Mouse (Mus musculus): ENCODE data around the gene Tsen54.
"Not testable (repeated sequence)": the region's sequence is repeated elsewhere in the genome, so short reads cannot be mapped to it uniquely, and the experiment has no call there.

Tsen54 gene

DNA sequence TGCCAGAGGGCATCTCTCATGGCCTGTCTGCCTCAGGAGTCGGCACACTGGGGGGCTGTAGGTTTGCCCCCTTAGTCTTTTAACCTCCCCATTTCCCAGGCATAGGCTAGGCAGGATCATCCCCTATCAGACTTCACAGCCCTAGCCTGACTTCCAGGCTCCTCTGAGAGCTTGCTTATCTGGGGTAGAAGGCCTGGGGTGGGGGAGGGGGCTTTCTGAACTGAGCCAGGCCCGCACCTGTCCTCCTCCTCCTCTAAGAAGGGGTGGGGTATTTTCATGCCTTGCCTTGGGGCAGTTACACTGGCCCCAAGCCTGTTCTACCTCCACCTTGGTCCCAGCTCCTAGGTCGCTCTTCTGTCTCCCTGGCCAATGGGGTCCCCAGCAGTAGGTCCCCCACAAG is 17.0 kb downstream of the Tsen54 start:
- DNase-seq, result no peak

DNA sequence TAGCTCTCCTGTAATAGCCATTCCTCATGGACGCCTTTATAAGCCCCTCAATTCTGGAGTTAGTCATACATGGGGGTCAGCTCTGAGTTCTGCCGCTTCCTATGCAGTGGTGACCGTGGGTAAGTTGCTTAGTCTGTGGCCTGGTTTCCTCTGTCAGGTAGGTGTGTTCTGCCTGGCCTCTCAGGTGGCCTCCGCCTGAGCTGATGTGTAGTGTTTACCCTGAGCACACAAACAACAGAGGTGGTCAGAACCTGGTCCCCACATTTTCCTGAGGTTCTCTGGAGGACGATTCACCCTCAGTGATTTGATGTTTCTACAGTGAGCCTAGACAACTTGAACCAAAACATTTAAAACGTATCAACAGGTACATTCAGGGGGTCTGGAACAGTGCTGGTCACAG is 17.5 kb downstream of the Tsen54 start:
- no peak for DNase-seq

DNA sequence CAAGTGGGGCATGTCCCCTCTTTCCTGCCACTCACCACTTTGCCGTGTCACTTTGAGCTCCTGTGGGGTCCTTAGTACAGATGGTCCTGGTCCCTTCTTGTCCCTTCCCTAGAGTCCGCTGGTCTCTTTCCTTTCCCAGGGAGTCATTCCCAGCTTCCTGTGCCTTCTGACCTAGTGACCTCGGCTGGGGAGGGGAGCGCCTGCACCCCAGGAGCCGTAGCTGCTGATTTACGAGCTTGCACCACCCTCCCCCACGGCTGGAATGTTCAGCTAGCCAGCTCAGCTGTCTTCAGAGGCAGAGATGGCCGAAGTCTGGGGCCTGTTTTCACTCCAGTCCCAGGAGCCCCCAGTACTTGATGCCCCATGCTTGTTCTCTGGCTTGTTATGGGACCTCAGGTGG is 18.0 kb downstream of the Tsen54 start:
- peak; percentile 83 for DNase-seq

DNA sequence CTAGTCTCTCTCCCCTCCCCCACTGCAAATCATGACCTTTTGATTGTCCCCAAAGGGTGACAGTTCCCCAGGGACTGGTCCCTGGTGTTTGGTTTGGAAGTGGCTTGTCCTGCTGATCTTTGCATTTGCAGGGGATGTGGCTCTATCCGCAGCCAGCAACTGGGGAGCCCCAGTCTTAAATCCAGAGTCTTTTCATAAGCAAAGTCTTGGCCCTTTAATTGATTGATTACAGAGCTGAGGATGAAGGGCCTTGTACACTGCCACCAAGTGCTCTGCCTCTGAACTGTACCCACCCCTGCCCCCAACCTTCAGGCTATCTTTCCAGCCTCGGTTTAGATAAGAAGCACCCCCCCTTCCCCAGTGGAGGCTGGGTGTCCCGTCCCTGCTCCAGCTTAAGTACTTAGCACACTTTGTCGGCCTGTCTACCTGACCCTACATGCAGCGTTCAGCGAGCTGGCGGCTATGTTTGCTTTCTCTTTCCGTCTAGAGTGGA is 18.5 kb downstream of the Tsen54 start:
- DNase-seq, result peak; percentile 55

DNA sequence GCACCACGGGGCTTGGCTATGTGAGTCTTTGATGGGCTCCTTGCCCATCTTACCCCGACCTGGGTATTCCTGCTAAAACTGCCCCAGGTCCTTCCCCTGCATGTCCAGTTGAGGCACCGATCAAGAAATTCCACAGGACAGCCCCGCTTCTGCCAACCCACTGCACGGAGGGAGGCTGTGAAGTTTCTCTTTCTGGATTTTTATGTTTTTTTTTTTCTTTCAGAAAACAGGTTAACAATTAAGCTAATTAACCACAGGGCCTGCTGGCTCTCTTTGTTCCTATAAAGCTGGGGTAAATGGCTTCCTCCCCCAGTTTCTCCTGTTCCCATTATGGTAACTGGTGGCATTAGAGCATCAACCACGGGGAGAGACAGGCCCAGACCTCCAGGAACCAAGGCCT is 19.5 kb downstream of the Tsen54 start:
- DNase-seq, result no peak

DNA sequence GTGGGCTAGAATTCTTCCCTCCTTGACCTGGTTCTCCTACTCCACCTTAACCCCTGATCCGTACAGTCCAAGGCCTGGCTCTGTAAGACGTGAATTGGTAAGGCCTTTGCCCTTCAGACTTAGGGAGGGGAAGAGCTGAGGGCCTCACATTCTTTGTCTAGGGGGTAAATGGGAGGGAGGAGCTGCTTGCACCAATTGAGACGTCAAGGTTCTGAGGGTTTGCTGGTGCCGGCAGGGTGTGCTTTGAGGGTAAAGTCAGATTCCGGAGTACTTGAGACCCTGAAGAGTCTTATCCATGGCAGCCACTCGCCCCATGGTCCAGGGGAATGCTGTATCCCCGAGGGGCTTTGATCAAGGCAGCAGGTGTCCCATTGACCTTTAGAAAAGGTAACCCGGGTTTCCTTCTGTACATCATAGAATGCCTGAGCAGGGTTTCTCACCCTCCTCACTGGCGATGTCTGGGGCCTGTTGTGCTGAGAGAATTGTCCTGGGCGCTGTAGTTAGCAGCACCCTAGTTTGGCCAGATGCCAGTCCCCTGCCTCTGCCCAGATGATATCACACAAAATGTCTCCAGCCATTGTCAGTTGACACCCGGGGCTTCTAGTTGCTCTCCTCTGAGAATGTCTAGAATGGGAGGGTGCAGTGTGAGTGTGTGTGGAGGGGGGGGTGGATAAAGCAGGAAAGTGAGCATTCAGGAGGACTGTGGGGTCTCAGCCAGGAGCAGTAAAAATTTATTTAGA is 22.3 kb downstream of the Tsen54 start:
- no peak for DNase-seq

DNA sequence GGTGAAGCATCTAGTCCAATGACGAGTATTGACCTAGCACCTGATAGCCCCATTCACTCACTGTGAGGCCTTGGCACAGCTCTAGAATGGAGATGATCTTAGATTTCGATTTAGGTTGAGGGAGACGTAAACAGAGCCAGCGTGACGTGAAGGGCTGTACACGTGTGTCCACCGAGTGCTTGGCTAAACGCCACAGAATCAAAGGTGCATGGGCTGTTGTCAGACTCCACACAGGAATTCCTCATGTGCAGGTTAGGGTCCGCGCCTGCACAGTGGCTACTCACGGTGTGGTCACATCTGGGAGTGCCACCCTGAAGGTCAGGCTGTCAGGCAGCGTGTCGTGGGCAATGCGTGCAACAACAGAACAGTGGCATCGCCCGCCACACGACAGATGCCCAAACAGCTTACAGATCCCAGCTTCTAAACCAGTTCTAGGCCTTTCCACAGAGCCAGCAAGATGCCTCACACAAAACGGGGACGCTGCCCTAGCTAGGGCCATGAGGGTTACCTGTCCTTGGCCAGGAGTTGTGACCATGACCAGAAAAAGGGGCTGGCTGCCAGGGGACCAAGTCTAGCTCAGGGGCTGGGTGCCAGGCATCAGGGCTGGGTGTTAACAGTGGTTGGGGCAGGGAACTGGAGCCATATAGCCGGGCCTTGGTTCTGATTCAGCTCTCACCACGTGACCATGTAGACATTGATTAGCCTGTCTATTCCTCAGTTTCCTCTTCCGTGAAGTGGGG is 23.3 kb downstream of the Tsen54 start:
- no peak for DNase-seq

DNA sequence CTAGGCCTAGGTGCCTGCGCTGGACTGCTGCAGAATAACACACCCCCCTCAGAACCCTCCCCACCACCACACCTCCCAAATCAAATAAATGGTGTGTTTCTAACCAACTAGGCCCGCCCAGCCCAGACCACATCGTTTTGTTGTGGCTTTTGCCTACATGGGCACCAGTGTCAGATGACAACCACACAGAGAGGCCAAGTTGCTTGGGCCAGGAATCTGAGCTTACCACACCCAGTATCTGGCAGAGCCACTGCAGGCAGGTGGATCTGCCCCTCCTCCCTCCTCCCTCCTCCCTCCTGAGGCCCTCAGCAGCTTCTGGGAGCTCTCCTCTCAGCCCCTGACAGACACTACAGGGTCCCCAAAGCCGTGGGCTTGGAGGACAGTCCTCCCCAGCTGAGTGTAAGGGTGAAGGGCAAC is 24.4 kb downstream of the Tsen54 start:
- DNase-seq, result no peak

DNA sequence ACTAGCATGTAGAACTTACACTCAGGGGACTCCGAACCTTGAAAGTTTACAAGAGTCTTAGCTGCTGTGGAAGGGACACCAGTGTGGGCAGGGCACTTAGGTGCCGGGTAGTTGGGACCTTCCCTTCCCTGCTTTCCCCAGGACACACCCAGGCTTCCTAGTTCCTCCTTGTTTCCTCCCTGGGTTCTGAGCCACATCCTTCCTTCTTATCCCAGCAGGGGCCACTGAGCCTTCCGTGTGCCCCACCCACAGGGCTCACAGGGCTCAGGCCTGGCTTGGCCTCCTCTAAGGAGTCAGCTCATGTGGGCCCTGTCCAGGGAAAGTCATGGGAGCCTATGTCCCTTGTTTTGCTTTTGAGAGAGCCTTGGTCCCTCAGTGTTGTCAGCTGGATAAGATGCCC is 25.2 kb downstream of the Tsen54 start:
- no peak for DNase-seq

DNA sequence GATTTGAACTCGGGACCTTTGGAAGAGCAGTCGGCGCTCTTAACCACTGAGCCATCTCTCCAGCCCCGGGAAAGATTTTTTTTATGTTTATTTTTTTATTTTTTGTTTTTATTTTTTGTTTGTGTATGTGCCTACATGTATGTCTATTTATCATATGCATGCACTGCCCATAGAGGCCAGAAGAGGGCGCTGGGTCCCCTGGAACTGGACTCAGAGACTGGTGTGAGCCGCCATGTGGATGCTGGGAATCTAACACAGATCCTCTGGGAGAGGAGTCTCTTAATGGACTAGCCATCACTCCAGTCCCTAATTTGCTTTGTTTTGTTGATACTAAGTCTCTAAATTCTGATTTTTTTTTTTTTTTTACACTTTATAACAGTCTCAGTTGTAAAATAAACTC is 26.5 kb downstream of the Tsen54 start:
- no peak for DNase-seq

DNA sequence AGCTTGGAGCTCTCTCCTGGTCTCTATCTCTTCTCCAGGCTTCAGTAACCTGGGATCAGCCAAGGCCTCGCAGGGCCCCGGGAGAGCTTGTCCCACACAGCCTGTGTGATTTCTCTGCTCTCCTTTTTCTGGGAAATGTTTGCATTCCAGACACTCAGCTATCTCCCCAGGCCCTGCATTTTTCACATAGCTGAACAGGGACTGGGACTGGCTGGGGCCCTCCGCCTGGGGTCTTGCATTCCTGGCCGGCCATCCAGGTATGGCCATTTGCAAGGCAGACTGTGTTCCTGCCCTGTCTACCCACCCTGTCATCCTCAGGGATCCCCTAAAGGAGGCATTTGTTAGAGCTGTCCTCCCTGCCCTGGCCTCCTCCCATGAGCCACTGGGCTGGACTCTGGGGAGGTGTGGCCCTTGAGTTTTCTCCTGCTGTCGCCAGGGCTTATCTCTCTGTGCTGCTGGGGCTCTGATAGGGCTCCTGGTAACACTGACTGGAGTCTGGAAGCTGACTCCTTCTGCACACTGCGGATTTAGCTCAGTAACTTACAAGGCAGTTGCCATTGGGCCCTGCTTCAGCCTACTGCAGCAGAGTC is 27.5 kb downstream of the Tsen54 start:
- DNase-seq, result peak; percentile 57

DNA sequence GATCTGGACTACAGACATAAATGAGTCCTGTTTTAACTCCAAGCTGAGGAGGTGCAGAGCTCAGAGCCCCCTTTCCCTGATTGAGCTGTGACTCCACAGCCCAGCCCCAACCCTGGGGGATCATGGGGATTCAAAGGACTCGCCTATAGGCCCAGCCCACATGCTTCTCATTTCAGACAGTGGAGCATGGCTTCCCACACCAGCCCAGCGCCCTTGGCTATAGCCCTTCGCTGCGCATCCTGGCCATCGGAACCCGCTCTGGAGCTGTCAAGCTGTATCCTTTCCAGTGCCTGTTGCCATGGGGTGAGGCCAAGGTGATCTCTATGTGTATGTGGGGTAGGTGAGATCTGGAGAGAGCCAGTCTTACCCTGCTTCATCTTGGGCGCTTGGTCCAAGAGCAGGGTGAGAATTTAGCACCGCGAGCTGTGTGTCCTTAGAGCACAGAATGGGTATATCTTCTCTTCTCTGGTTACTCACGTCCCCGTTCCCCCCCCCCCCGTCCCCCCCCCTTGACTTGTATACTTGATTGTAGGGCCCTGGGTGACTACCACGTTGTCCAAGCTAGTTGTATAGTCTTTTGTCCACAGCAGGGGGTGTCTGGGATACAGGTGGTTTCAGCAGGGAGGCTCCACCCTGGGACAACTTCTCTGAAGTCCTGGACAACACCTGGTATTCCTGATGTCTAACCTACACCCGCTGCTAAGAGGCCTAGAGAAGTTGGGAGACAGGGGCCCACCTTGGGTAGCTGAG is 28.8 kb downstream of the Tsen54 start:
- no peak for DNase-seq

DNA sequence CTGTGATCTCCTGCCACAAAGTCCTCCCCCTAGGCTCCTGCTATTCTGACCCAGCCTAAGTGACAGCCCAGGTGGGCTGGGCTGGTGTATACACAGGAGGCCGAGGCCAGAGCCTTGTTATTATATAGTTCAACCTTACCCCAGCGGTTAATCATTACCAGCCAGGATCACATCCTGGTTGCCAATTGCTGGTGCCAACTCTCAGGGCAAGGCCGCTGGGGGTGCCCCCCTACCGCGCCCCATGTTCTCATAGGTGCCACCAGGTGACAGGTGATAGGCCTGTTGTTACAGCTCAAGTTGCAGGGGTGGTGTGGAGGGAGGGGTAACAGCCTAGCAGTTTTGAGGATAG is 29.3 kb downstream of the Tsen54 start:
- no peak for DNase-seq

DNA sequence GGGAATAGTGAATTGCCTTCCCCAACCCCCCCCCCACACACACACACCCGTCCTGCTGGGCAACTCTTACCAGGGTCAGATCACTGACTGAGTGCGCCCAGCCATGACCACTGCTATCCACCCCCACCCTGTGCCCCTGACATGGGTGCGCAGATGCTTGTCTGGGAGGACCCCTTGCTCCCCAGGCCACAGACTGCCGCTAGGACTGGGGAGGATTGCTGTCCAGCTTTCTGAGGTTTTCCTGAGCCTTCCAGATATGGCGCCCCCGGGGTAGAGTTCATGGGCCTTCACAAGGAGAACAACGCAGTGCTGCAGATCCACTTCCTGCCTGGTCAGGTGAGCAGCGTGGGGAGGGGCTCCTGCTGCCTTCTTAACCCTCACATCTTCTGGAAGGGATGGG is 29.7 kb downstream of the Tsen54 start:
- no peak for DNase-seq

DNA sequence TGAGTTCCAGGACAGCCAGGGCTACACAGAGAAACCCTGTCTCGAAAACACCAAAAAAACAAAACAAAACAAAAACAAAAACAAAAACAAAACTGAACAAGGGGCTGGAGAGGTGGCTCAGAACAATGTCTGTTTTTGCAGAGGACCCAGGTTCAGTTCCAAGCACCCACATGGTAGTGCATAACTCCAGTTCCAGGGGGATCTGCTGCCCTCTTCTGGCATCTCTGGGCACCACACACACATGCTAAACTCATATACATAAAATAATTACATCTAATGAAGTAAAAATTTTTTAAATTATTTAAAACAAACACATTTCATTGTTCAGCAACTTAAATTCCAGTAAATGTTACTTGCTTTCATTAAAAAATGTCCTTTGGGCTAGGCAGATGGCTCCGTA is 31.3 kb downstream of the Tsen54 start:
- DNase-seq, result no peak

DNA sequence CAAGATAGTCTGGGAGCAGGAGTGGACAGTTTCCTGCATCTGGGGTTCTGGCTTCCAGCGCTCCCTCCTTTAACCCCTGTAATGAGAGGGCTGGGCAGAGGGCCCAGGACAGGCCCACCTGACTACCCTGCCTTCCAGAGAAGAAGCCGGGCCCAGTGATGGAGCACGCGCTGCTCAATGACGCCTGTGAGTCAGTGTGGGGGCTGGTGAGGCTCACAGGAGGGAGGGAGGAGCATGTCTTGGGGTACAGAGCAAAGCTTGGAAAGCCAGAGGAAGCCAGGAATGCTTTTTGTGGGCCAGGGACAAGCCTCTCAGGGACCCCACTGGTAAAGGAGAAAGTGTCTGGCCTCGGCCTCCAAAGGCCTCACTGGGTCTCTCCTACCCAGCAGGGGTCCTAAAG is 40.1 kb downstream of the Tsen54 start:
- DNase-seq, result no peak

DNA sequence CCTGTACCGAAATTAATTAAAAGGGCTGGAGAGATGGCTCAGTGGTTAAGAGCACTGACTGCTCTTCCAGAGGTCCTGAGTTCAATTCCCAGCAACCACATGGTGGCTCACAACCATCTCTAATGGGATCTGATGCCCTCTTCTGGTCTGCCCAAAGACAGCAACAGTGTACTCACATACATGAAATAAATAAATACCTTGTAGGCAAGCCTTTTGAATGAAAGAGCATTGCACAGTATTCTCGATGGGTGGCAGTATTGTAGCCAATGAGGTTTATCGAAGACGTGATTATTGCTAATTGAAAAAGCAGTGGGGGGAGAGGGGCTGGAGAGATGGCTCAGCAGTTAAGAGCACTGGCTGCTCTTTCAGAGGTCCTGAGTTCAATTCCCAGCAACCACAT is 42.6 kb downstream of the Tsen54 start:
- not testable (repeated sequence) for DNase-seq

DNA sequence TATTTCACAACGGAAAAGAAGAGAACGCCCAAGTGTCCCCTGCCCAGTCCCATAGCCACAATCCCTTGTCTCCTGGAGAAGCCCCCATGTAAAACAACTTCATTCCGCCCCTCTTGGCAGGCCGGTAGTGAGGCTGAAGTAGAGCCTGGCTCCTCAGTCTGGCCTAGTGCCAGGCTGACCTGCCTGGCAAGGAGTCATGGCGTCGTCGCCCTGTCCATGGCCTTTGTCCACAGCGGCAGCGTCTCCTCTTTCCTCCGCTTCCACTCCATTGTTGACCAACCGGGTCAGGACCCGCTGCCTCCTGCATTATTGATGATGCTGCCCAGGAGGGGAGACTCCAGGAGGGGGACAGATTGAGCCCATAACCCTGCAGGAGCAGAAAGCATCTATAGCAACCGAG is 43.4 kb downstream of the Tsen54 start:
- DNase-seq, result no peak

DNA sequence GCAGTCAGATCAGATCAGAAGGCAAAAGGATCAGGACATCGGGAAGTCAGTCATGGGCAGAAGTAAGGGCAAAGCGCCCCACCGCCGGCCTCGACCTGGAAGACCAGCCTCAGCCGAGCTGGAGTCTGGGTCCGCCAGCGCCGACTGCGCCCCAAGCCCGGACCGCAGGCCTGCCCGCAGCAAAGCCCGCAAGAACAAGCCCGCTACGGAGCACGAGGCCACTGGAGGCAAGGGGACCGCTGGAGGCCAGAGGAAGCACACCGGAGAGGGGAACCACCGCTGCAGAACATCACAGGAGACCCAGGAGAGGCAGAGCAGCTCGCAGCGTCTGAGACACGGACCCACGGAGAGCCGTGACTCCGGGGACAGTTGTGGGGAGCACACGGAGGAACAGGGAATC is 43.8 kb downstream of the Tsen54 start, which contains the start of gene Myo15b:
Gene Myo15b, plus strand, starts transcription at position 53 of the 400 bp plus-strand sequence.
- peak; percentile 30 for DNase-seq

DNA sequence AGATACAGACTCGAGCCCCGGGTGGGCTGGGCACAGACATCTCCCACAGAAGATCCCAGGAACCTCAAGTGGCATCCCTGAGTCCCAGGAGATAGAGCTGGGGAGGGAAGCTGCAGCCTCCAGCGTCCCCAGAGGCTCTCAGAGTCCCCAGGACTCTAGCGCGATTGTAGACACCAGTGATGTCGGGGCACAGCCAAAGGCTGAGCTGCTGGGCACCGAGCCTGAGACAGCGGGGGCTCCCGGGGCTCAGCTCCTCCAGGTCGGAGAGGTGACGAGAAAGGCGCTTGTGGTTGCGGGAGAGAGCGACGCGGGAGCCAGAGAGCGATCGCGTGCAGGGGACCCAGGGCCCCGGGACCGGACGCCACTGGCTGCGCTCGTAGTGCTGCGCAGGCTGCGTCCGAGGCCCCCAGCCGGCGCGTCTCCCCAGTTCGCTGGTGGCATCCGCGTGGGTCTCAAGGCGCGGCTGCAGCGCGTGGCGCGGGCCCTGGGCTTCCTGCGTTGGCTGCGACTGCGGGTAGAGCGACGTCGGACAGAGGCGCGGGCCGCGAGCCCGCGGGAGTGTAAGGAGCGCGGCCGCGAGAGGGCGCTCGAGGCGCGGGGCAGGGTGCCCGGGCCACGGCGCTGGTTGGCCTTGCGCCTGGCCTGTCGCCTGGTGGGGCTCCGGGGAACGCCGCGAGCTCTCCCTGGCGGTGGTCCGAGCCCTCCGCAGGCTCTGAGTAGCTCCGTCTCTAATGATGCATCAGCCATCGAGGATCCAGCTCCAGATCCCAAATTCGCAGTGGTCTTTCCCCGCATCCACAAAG is 44.8 kb downstream of the Tsen54 start:
- peak; percentile 93 for DNase-seq

DNA sequence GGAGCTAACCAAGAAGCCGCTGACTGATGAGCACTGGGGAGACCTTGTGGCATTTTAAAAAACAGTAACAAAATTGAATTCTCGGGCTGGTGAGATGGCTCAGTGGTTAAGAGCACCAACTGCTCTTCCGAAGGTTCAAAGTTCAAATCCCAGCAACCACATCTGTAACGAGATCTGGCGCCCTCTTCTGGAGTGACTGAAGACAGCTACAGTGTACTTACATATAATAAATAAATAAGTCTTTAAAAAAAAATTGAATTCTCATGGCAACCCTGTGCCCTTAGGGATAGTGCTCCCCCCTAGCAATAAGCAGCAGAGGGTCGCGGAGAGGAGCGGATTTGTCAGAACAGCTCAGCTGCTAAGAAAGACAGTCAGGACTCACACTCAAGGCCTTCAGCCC is 49.4 kb downstream of the Tsen54 start:
- DNase-seq, result no peak

DNA sequence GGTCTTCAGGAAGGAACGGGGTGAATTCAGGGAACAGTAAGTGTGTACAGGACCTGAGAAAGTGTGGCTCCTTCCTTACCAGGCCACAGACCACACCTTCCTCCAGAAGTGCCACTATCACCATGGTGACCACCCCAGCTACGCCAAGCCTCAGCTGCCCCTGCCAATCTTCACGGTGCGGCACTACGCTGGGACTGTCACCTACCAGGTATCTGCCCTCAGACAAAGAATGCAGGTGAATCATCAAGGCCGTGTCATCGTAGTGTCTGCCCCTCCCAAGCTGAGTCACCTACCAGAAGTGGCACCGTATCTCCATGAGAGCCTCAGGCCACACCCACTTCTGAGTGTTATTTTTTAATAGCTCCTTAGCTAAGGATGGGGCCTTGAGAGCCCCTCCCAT is 54.9 kb downstream of the Tsen54 start:
- no peak for DNase-seq

DNA sequence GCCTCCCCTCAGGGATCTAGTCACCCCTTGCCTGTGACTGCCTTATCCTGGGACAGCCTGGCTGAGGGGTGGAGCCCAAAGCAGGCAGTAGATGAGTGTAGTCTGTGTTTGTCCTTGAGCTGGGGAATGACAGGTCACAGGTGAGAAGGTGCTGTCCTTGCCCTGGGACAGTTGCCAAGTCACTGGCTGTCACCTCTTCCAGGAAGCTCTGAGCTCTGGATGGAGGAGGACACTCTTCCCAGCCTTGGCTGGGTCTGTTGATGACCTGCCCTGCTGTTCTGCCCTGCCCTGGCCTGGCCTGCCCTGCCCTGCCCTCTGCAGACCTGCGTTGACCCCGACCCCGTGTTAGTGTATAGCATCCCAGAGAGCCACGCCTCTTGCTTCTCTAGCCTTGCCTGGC is 57.9 kb downstream of the Tsen54 start:
- no peak for DNase-seq
